Mouse (Mus musculus) ES-E14 (cell line): Measurements from ENCODE around the gene Cpn1. TPM values are rescaled to one million over a fixed set of nuclear protein-coding genes. Genes with fewer than 3 reads are reported as not detected.

Experiments
- DNase-seq: peaks from one replicate; pipeline ENCODE4 v3.0.0-alpha.2; 2013; ENCODE audit warnings: low read depth, low spot score
- H3K27ac ChIP-seq: 2 replicates; pipeline ENCODE4 v1.5.1; 2012; ENCODE audit warnings: low read depth, mild to moderate bottlenecking, low read length, moderate library complexity, mixed read lengths; ENCODE audit not compliant: poor library complexity, insufficient read depth, severe bottlenecking
- H3K36me3 ChIP-seq: 2 replicates; pipeline ENCODE4 v1.6.1; 2012; ENCODE audit warnings: mild to moderate bottlenecking, low read length, moderate library complexity, mixed read lengths; ENCODE audit not compliant: control insufficient read depth, poor library complexity, insufficient read depth, severe bottlenecking
- H3K4me1 ChIP-seq, 2 experiments: fragments of 150-350 bp in 1 of 2; sonication (generic) in 1 of 2; 2 replicates each; pipeline ENCODE4 v1.6.1; 2012; ENCODE audit warnings: low read length in 2 of 2, mild to moderate bottlenecking in 1 of 2, mixed read lengths in 1 of 2; ENCODE audit not compliant: control insufficient read depth in 2 of 2, insufficient read depth in 2 of 2, poor library complexity in 1 of 2
- H3K4me3 ChIP-seq, 2 experiments: fragments of 150-350 bp in 1 of 2; sonication (generic) in 1 of 2; 2 replicates each; pipeline ENCODE4 v1.5.1; 2012; ENCODE audit warnings: low read length in 2 of 2, low read depth in 1 of 2, mild to moderate bottlenecking in 1 of 2, mixed read lengths in 1 of 2; ENCODE audit not compliant: insufficient read depth in 1 of 2, poor library complexity in 1 of 2, severe bottlenecking in 1 of 2
- H3K9ac ChIP-seq: 2 replicates; pipeline ENCODE4 v1.6.1; 2012; ENCODE audit warnings: low read depth, mild to moderate bottlenecking, low read length, mixed read lengths; ENCODE audit not compliant: poor library complexity, insufficient read depth, severe bottlenecking
- H3K9me3 ChIP-seq: fragments of 150-350 bp; sonication (generic); 2 replicates; pipeline ENCODE4 v1.6.1; 2012; ENCODE audit warnings: low read depth, mild to moderate bottlenecking, low read length; ENCODE audit not compliant: control insufficient read depth, insufficient read depth
- CHD2 ChIP-seq: IDR thresholded peaks from 2 replicates; pipeline ENCODE4 v1.6.1; 2014; ENCODE audit warnings: mild to moderate bottlenecking, low read depth, low read length, inconsistent platforms
- HCFC1 ChIP-seq: IDR thresholded peaks from 2 replicates; pipeline ENCODE4 v1.6.1; 2012; ENCODE audit warnings: low read length, inconsistent platforms, borderline replicate concordance; ENCODE audit not compliant: insufficient read depth
- MAFK ChIP-seq: IDR thresholded peaks from 2 replicates; pipeline ENCODE4 v1.6.1; 2014; ENCODE audit warnings: mild to moderate bottlenecking, low read depth, low read length, inconsistent platforms; ENCODE audit not compliant: insufficient read depth
- ZC3H11A ChIP-seq: IDR thresholded peaks from 2 replicates; pipeline ENCODE4 v1.6.1; 2012; ENCODE audit warnings: low read depth, mild to moderate bottlenecking, inconsistent platforms, low read length, borderline replicate concordance
- ZNF384 ChIP-seq: IDR thresholded peaks from 2 replicates; pipeline ENCODE4 v1.6.1; 2012; ENCODE audit warnings: low read depth, low read length, inconsistent platforms
- in situ Hi-C, 2 experiments: fragments of 600-800 bp; cut with MboI; formaldehyde crosslinking; loops; one replicate each; pipeline ENCODE4 v1.15.1; 2025; ENCODE audit warnings: low sequenced_read_pairs in 2 of 2, inconsistent platforms in 1 of 2; ENCODE audit not compliant: unreplicated experiment in 2 of 2
- total RNA-seq: library from RNA; depleted of rRNA; stranded (reverse); fragments of 300-350 nt; gene quantifications from 2 replicates; pipeline ENCODE4 v1.2.3, GENCODE M21; 2012

The Cpn1 gene
- total RNA-seq, 1 experiment, result 11.8 TPM

- H3K9me3 ChIP-seq, result no peaks in the 10 kb centered on the region
- H3K9ac ChIP-seq, result no peak overlapping the region
- TF ChIP-seq HCFC1, result no peak
- no peak for TF ChIP-seq ZNF384
- TF ChIP-seq CHD2, result no peak
- no peak overlapping the region for H3K27ac ChIP-seq
- no peak overlapping the region for H3K4me3 ChIP-seq
- H3K4me1 ChIP-seq, result peaks cover 0 to 8% of the 10 kb centered on the region in 2 experiments; a peak in 2 of 4 replicates
- H3K36me3 ChIP-seq, result no peaks in the 10 kb centered on the region
- in situ Hi-C loops, result no loop called here
- no peak for DNase-seq
These were observed 56.0 kb downstream of the Cpn1 start for GRCm38 (mm10) chr19:43930366-43930765.

GRCm38 (mm10) chr19:43929869-43930268 is 56.5 kb downstream of the Cpn1 start:
- H3K9ac ChIP-seq, result no peak overlapping the region
- TF ChIP-seq ZC3H11A, result no peak
- TF ChIP-seq HCFC1, result no peak
- TF ChIP-seq CHD2, result no peak
- TF ChIP-seq MAFK, result no peak
- no peak for TF ChIP-seq ZNF384
- in situ Hi-C loops, result no loop called here
- H3K36me3 ChIP-seq, result no peaks in the 10 kb centered on the region
- H3K27ac ChIP-seq, result no peak overlapping the region
- H3K9me3 ChIP-seq, result no peaks in the 10 kb centered on the region
- DNase-seq, result no peak
- H3K4me3 ChIP-seq, result no peak overlapping the region
- H3K4me1 ChIP-seq, result peaks cover 0 to 9% of the 10 kb centered on the region in 2 experiments; a peak in 2 of 4 replicates

GRCm38 (mm10) chr19:43927967-43928366 is 58.4 kb downstream of the Cpn1 start:
- TF ChIP-seq MAFK, result no peak
- TF ChIP-seq HCFC1, result no peak
- no peak for TF ChIP-seq ZC3H11A
- no peak for TF ChIP-seq CHD2
- no peak for TF ChIP-seq ZNF384
- Histone ChIP-seq H3K4me1 (peaks cover 2 to 10% of the 10 kb centered on the region in 2 experiments; a peak in 2 of 4 replicates), H3K9ac (no peak overlapping the region), H3K27ac (no peak overlapping the region), H3K36me3 (no peaks in the 10 kb centered on the region), H3K9me3 (no peaks in the 10 kb centered on the region), H3K4me3 (no peak overlapping the region)
- DNase-seq, result no peak
- in situ Hi-C loops, result no loop called here

GRCm38 (mm10) chr19:43927057-43927456 is 59.3 kb downstream of the Cpn1 start:
- Histone ChIP-seq H3K9ac (no peak overlapping the region), H3K9me3 (no peaks in the 10 kb centered on the region), H3K4me3 (no peak overlapping the region), H3K36me3 (no peaks in the 10 kb centered on the region), H3K4me1 (peaks cover 2 to 12% of the 10 kb centered on the region in 2 experiments; a peak in 2 of 4 replicates), H3K27ac (no peak overlapping the region)
- in situ Hi-C loops, result no loop called here
- DNase-seq, result no peak
- TF ChIP-seq HCFC1 (no peak), ZC3H11A (no peak), MAFK (no peak), CHD2 (no peak), ZNF384 (no peak)

GRCm38 (mm10) chr19:43926141-43926987 is 60.0 kb downstream of the Cpn1 start:
- Histone ChIP-seq H3K9ac (no peak overlapping the region), H3K4me3 (no peak overlapping the region), H3K27ac (no peak overlapping the region), H3K36me3 (no peaks in the 10 kb centered on the region), H3K9me3 (no peaks in the 10 kb centered on the region), H3K4me1 (peaks cover 2 to 15% of the 10 kb centered on the region in 2 experiments; a peak in 2 of 4 replicates)
- in situ Hi-C loops, result no loop called here
- no peak for TF ChIP-seq ZC3H11A
- no peak for TF ChIP-seq MAFK
- no peak for TF ChIP-seq CHD2
- no peak for TF ChIP-seq HCFC1
- TF ChIP-seq ZNF384, result no peak
- no peak for DNase-seq
